Mouse (Mus musculus) CH12.LX (cell line): Measurements from ENCODE around the gene Rrp7a. TPM values are rescaled to one million over a fixed set of nuclear protein-coding genes. Genes with fewer than 3 reads are reported as not detected.

ENCODE experiments used
- DNase-seq: peaks from one replicate; pipeline ENCODE4 v3.0.0-alpha.2; 2013; ENCODE audit errors: extremely low read depth
- H3K27ac ChIP-seq: 2 replicates; pipeline ENCODE4 v1.5.1; 2012; ENCODE audit warnings: low read depth, mild to moderate bottlenecking, control low read depth, moderate library complexity; ENCODE audit not compliant: insufficient read depth
- H3K27me3 ChIP-seq: replicated peaks from 2 replicates; pipeline ENCODE3; 2012; ENCODE audit warnings: inconsistent platforms
- H3K36me3 ChIP-seq, 2 experiments: replicated peaks in 1 of 2; 2 replicates each; pipeline versions ENCODE3 to v1.6.1; 2012; ENCODE audit warnings: inconsistent platforms in 1 of 2, low read length in 1 of 2, mild to moderate bottlenecking in 1 of 2, mixed read lengths in 1 of 2, moderate library complexity in 1 of 2; ENCODE audit not compliant: control insufficient read depth in 1 of 2, insufficient read depth in 1 of 2
- H3K4me1 ChIP-seq, 2 experiments: 2 replicates each; pipeline ENCODE4 v1.6.1; 2012; ENCODE audit warnings: inconsistent platforms in 1 of 2, moderate library complexity in 1 of 2; ENCODE audit not compliant: insufficient read depth in 2 of 2, control insufficient read depth in 1 of 2
- H3K4me2 ChIP-seq: 2 replicates; pipeline ENCODE4 v1.6.1; 2012; ENCODE audit warnings: low read depth, mild to moderate bottlenecking, control low read depth; ENCODE audit not compliant: poor library complexity, insufficient read depth, severe bottlenecking
- H3K4me3 ChIP-seq, 3 experiments: fragments of 150-350 bp in 1 of 3; sonication (generic) in 1 of 3; replicated peaks in 1 of 3; 2 replicates each; pipeline versions ENCODE3 to v1.5.1; 2011 to 2012; ENCODE audit warnings: low read depth in 2 of 3, low read length in 2 of 3, mild to moderate bottlenecking in 2 of 3, moderate library complexity in 2 of 3, control low read depth in 1 of 3, improper control_type of control experiment in 1 of 3, inconsistent platforms in 1 of 3, mixed read lengths in 1 of 3; ENCODE audit not compliant: poor library complexity in 1 of 3
- H3K79me2 ChIP-seq: replicated peaks from 2 replicates; pipeline ENCODE4 v1.6.1; 2012; ENCODE audit warnings: mild to moderate bottlenecking, moderate library complexity; ENCODE audit not compliant: control insufficient read depth, poor library complexity, insufficient read depth, severe bottlenecking; ENCODE audit errors: extremely low read depth
- H3K9ac ChIP-seq: 2 replicates; pipeline ENCODE4 v1.6.1; 2012; ENCODE audit warnings: low read depth, mild to moderate bottlenecking, control low read depth, moderate library complexity; ENCODE audit not compliant: insufficient read depth
- H3K9me3 ChIP-seq: replicated peaks from 2 replicates; pipeline ENCODE3; 2012; ENCODE audit warnings: low read length, inconsistent platforms, mixed read lengths
- CHD1 ChIP-seq: IDR thresholded peaks from 2 replicates; pipeline ENCODE4 v1.6.1; 2012; ENCODE audit warnings: low read depth, low read length, improper control_type of control experiment, inconsistent platforms
- E2F4 ChIP-seq: IDR thresholded peaks from 2 replicates; pipeline ENCODE4 v1.6.1; 2011; ENCODE audit warnings: low read depth, low read length, improper control_type of control experiment; ENCODE audit not compliant: insufficient replicate concordance
- ELF1 ChIP-seq: IDR thresholded peaks from 2 replicates; pipeline ENCODE4 v1.6.1; 2014; ENCODE audit warnings: low read depth, mild to moderate bottlenecking, inconsistent platforms, low read length, improper control_type of control experiment
- ETS1 ChIP-seq: conservative IDR thresholded peaks from 2 replicates; pipeline ENCODE4 v1.6.1; 2012; ENCODE audit warnings: low read depth, mild to moderate bottlenecking, inconsistent platforms, low read length, improper control_type of control experiment, moderate library complexity
- GABPA ChIP-seq: IDR thresholded peaks from 2 replicates; pipeline ENCODE4 v1.6.1; 2012; ENCODE audit warnings: low read depth, low read length, improper control_type of control experiment, inconsistent platforms; ENCODE audit not compliant: insufficient replicate concordance
- HCFC1 ChIP-seq: IDR thresholded peaks from 2 replicates; pipeline ENCODE4 v1.6.1; 2012; ENCODE audit warnings: low read depth, mild to moderate bottlenecking, inconsistent platforms, low read length, improper control_type of control experiment
- JUND ChIP-seq: conservative IDR thresholded peaks from 2 replicates; pipeline ENCODE4 v1.6.1; 2011; ENCODE audit warnings: low read depth, low read length, improper control_type of control experiment
- KAT2A ChIP-seq: IDR thresholded peaks from 2 replicates; pipeline ENCODE4 v1.6.1; 2012; ENCODE audit warnings: low read length, improper control_type of control experiment, inconsistent platforms; ENCODE audit not compliant: insufficient replicate concordance
- MAFK ChIP-seq: IDR thresholded peaks from 2 replicates; pipeline ENCODE4 v1.6.1; 2011; ENCODE audit warnings: low read length, improper control_type of control experiment; ENCODE audit not compliant: insufficient replicate concordance
- MAX ChIP-seq: IDR thresholded peaks from 2 replicates; pipeline ENCODE4 v1.6.1; 2011; ENCODE audit warnings: low read length, improper control_type of control experiment
- MAZ ChIP-seq: IDR thresholded peaks from 2 replicates; pipeline ENCODE4 v1.6.1; 2012; ENCODE audit warnings: low read depth, mild to moderate bottlenecking, inconsistent platforms, low read length, improper control_type of control experiment, moderate library complexity
- MEF2A ChIP-seq: IDR thresholded peaks from 2 replicates; pipeline ENCODE4 v1.6.1; 2014; ENCODE audit warnings: low read depth, mild to moderate bottlenecking, inconsistent platforms, low read length, improper control_type of control experiment, borderline replicate concordance
- MXI1 ChIP-seq: IDR thresholded peaks from 2 replicates; pipeline ENCODE4 v1.6.1; 2011; ENCODE audit warnings: mild to moderate bottlenecking, low read depth, low read length, improper control_type of control experiment
- MYC ChIP-seq: IDR thresholded peaks from 2 replicates; pipeline ENCODE4 v1.6.1; 2011; ENCODE audit warnings: low read depth, mild to moderate bottlenecking, improper control_type of control experiment, low read length
- NELFE ChIP-seq: IDR thresholded peaks from 2 replicates; pipeline ENCODE4 v1.6.1; 2011; ENCODE audit warnings: low read depth, low read length, improper control_type of control experiment
- NRF1 ChIP-seq: IDR thresholded peaks from 2 replicates; pipeline ENCODE4 v1.6.1; 2014; ENCODE audit warnings: low read depth, mild to moderate bottlenecking, inconsistent platforms, low read length, improper control_type of control experiment, moderate library complexity
- PAX5 ChIP-seq: IDR thresholded peaks from 2 replicates; pipeline ENCODE4 v1.6.1; 2012; ENCODE audit warnings: low read length, inconsistent platforms, mixed read lengths
- POLR2A ChIP-seq: IDR thresholded peaks from 2 replicates; pipeline ENCODE4 v1.6.1; 2011; ENCODE audit warnings: low read depth, mild to moderate bottlenecking, improper control_type of control experiment, low read length
- POLR2AphosphoS2 ChIP-seq: IDR thresholded peaks from 2 replicates; pipeline ENCODE4 v1.6.1; 2011; ENCODE audit warnings: low read depth, low read length, improper control_type of control experiment
- RAD21 ChIP-seq: IDR thresholded peaks from 2 replicates; pipeline ENCODE4 v1.6.1; 2011; ENCODE audit warnings: low read depth, mild to moderate bottlenecking, low read length, improper control_type of control experiment, moderate library complexity
- SMC3 ChIP-seq: IDR thresholded peaks from 2 replicates; pipeline ENCODE4 v1.6.1; 2011; ENCODE audit warnings: low read depth, low read length, improper control_type of control experiment
- TCF12 ChIP-seq: IDR thresholded peaks from 2 replicates; pipeline ENCODE4 v1.6.1; 2014; ENCODE audit warnings: low read depth, mild to moderate bottlenecking, inconsistent platforms, low read length, improper control_type of control experiment
- UBTF ChIP-seq: IDR thresholded peaks from 2 replicates; pipeline ENCODE4 v1.6.1; 2012; ENCODE audit warnings: low read depth, mild to moderate bottlenecking, inconsistent platforms, low read length, improper control_type of control experiment, moderate library complexity
- USF1 ChIP-seq: IDR thresholded peaks from 2 replicates; pipeline ENCODE4 v1.6.1; 2014; ENCODE audit warnings: low read depth, mild to moderate bottlenecking, inconsistent platforms, low read length, improper control_type of control experiment
- USF2 ChIP-seq: conservative IDR thresholded peaks from 2 replicates; pipeline ENCODE4 v1.6.1; 2011; ENCODE audit warnings: low read depth, low read length, improper control_type of control experiment
- ZC3H11A ChIP-seq: IDR thresholded peaks from 2 replicates; pipeline ENCODE4 v1.6.1; 2012; ENCODE audit warnings: low read depth, mild to moderate bottlenecking, inconsistent platforms, low read length, improper control_type of control experiment
- dilution Hi-C: fragments of 300-500 bp; cut with MboI; formaldehyde crosslinking; loops from 2 replicates; pipeline ENCODE4 v1.14.3; 2020; ENCODE audit warnings: low sequenced_read_pairs; ENCODE audit not compliant: extremely low pct_unique_long_range_greater_than_20kb, extremely low pct_ligation_motif_present
- in situ Hi-C: fragments of 300-500 bp; cut with MboI; formaldehyde crosslinking; loops from 3 replicates; pipeline ENCODE4 v1.14.3; 2019; ENCODE audit warnings: low sequenced_read_pairs, low pct_ligation_motif_present, low pct_unique_long_range_greater_than_20kb, mixed read lengths
- polyA plus RNA-seq: library from polyadenylated mRNA; unstranded; fragments of >175 nt; gene quantifications from 2 replicates; pipeline ENCODE4 v1.2.1, GENCODE M21; 2012; ENCODE audit warnings: low read depth; ENCODE audit not compliant: insufficient read length
- total RNA-seq, 2 experiments: library from RNA; depleted of rRNA; stranded (reverse); fragments of 300-350 nt in 1 of 2; fragments of >200 nt in 1 of 2; gene quantifications; 2 replicates each; pipeline ENCODE4 v1.2.3; 2012 to 2014

The Rrp7a gene
- total and polyA plus RNA-seq, 3 experiments, result 126 to 262 (median 156) TPM

- no peaks in the 10 kb centered on the region for H3K79me2 ChIP-seq
- peak overlapping the region; percentile 62; the same call in 1 of the 2 replicates for H3K9ac ChIP-seq
- TF ChIP-seq MEF2A (no peak), ETS1 (no peak), HCFC1 (no peak), POLR2AphosphoS2 (no peak), MYC (no peak), JUND (no peak), KAT2A (no peak), GABPA (no peak), ZC3H11A (no peak), SMC3 (no peak), RAD21 (no peak), PAX5 (no peak), MXI1 (no peak)
- in situ Hi-C loops (no loop called here), dilution Hi-C loops (no loop called here)
- no peak for DNase-seq
- peak overlapping the region; percentile 71 for H3K4me2 ChIP-seq
- no peaks in the 10 kb centered on the region for H3K27me3 ChIP-seq
- 0 out of 2 replicates have a peak overlapping the region, but pooled peaks have one; percentile 12 for H3K27ac ChIP-seq
- peak overlapping the region; percentile 60 to 75 (median 74) for H3K4me3 ChIP-seq
- peaks cover 0 to 39% of the 10 kb centered on the region in 2 experiments for H3K36me3 ChIP-seq
- H3K9me3 ChIP-seq, result no peaks in the 10 kb centered on the region
- H3K4me1 ChIP-seq, result peaks cover 9 to 67% of the 10 kb centered on the region in 2 experiments; a peak in 3 of 4 replicates
These were observed 48.5 kb upstream of the Rrp7a start for GRCm38 (mm10) chr15:83170956-83171659.

DNA sequence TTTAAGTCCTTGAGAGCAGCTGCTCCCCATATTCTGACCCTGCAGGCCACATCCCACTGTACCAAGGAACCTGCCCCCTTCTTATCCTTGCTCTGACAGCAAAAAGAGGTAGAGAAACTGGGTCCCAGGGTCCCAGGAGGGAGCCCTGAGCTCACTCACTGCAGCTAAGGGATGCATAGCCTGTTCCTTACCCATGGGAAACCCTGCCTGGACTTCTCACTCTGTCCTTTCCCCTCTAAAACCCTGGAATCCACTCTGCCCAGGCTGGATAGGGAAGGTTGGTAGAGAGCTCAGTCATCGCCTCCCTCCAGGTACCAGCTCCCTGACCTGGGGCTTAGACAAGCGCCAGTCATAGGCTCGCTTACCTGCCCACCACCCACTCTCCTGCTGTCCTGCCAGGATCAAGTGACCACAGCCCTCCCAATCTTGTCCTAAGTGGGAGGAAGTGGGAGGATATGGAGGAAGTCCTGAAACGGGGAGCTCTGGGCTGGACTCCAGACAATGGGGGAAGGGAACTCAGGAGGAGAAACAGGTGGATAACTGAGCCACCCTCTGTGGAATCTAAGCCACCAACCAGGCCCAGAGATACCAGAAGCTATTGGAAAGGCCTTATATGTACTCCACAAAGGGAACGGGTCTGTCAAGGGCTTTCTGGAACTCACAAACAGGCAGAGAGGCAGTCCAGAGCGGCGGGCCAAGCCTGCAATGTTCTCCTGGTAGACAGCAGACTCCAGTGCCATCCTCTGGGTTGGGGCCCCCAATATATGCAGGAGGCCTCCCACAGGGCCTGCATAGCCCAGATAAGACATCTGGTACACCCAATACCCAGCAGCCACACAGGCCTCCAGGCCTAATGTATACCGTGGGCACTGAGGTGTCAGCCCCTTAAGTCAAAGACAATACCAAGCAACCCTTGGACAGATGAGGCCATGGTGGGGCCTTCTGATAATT is 47.4 kb upstream of the Rrp7a start:
- no peak overlapping the region for H3K27ac ChIP-seq
- H3K79me2 ChIP-seq, result no peaks in the 10 kb centered on the region
- H3K4me3 ChIP-seq, result no peak overlapping the region
- no peak overlapping the region for H3K9ac ChIP-seq
- in situ Hi-C loops, result no loop called here
- TF ChIP-seq SMC3, result no peak
- no peak for TF ChIP-seq POLR2AphosphoS2
- TF ChIP-seq MAX, result no peak
- no peak for TF ChIP-seq GABPA
- no peak for TF ChIP-seq USF2
- TF ChIP-seq ZC3H11A, result no peak
- no peak for TF ChIP-seq UBTF
- no peak for TF ChIP-seq MEF2A
- no peak for TF ChIP-seq NELFE
- no peak for TF ChIP-seq JUND
- TF ChIP-seq MAFK, result no peak
- TF ChIP-seq POLR2A, result no peak
- no peak for TF ChIP-seq TCF12
- TF ChIP-seq MYC, result no peak
- TF ChIP-seq USF1, result no peak
- no peak for TF ChIP-seq ELF1
- no peak for TF ChIP-seq NRF1
- no peak for TF ChIP-seq E2F4
- no peak for TF ChIP-seq CHD1
- TF ChIP-seq MAZ, result no peak
- TF ChIP-seq, all 38 proteins: peak for 0
- no peak for DNase-seq
- Histone ChIP-seq H3K36me3 (peaks cover 2 to 48% of the 10 kb centered on the region in 2 experiments), H3K4me1 (peaks cover 9 to 75% of the 10 kb centered on the region in 2 experiments; a peak in 3 of 4 replicates), H3K4me2 (no peak overlapping the region), H3K9me3 (no peaks in the 10 kb centered on the region), H3K27me3 (no peaks in the 10 kb centered on the region)
- dilution Hi-C loops, result no loop called here
